Mouse (Mus musculus): ENCODE measurements around the gene Fam71a. TPM values are rescaled to one million over a fixed set of nuclear protein-coding genes. Genes with fewer than 3 reads are reported as not detected.

Fam71a gene
- polyA plus RNA-seq, 2 experiments, result not detected

GRCm38 (mm10) chr1:191192751-191193150, 28.1 kb upstream of the Fam71a start:
- H3K36me3 ChIP-seq (ENCODE audit: control insufficient read depth, insufficient read depth, low read length), result no peaks in the 10 kb centered on the region
- ATAC-seq (ENCODE audit: low FRiP score, low read depth), result no peak
- no peak overlapping the region for H3K27ac ChIP-seq (replicated peaks; ENCODE audit: low read depth, low read length)
- no peak for TF ChIP-seq POLR2A (IDR thresholded peaks at IDR 0.05; ENCODE audit: borderline replicate concordance, extremely low read depth, insufficient read depth, insufficient read length)
- H3K4me2 ChIP-seq (replicated peaks; ENCODE audit: low read depth, low read length, severe bottlenecking), result no peak overlapping the region
- 83% methylated on average over 6 of the region's 6 CpGs for WGBS
- DNase-seq (ENCODE audit: low spot score), result no peak
- H3K9ac ChIP-seq (ENCODE audit: low read depth, low read length, severe bottlenecking), result no peak overlapping the region
- no peak overlapping the region for H3K4me3 ChIP-seq (replicated peaks; ENCODE audit: low read length)
- no peaks in the 10 kb centered on the region for H3K9me3 ChIP-seq (ENCODE audit: control insufficient read depth, low read length)
- no peaks in the 10 kb centered on the region for H3K4me1 ChIP-seq (ENCODE audit: control insufficient read depth, insufficient read depth, low read length)
- 0 out of 2 replicates have a peak, but pooled peaks cover 5% of the 10 kb centered on the region for H3K27me3 ChIP-seq (ENCODE audit: control insufficient read depth, insufficient read depth, low read length)

GRCm38 (mm10) chr1:191192213-191192612, 27.6 kb upstream of the Fam71a start:
- Histone ChIP-seq H3K36me3 (ENCODE audit: control insufficient read depth, insufficient read depth, low read length) (no peaks in the 10 kb centered on the region), H3K9me3 (ENCODE audit: control insufficient read depth, low read length) (no peaks in the 10 kb centered on the region), H3K9ac (ENCODE audit: low read depth, low read length, severe bottlenecking) (no peak overlapping the region), H3K4me2 (replicated peaks; ENCODE audit: low read depth, low read length, severe bottlenecking) (no peak overlapping the region), H3K27ac (replicated peaks; ENCODE audit: low read depth, low read length) (no peak overlapping the region), H3K27me3 (ENCODE audit: control insufficient read depth, insufficient read depth, low read length) (peaks cover 8% of the 10 kb centered on the region), H3K4me1 (ENCODE audit: control insufficient read depth, insufficient read depth, low read length) (no peaks in the 10 kb centered on the region), H3K4me3 (replicated peaks; ENCODE audit: low read length) (no peak overlapping the region)
- WGBS, result 50% methylated on average over 6 of the region's 6 CpGs
- DNase-seq (ENCODE audit: low spot score) (peak; percentile 38), ATAC-seq (ENCODE audit: low FRiP score, low read depth) (no peak)
- TF ChIP-seq POLR2A (IDR thresholded peaks at IDR 0.05; ENCODE audit: borderline replicate concordance, extremely low read depth, insufficient read depth, insufficient read length), result no peak

- DNase-seq (ENCODE audit: low spot score) (no peak), ATAC-seq (ENCODE audit: low FRiP score, low read depth) (no peak)
- peaks cover 31% of the 10 kb centered on the region for H3K27me3 ChIP-seq (ENCODE audit: control insufficient read depth, insufficient read depth, low read length)
- H3K4me1 ChIP-seq (ENCODE audit: control insufficient read depth, insufficient read depth, low read length), result peaks cover 13% of the 10 kb centered on the region
- TF ChIP-seq POLR2A (IDR thresholded peaks at IDR 0.05; ENCODE audit: borderline replicate concordance, extremely low read depth, insufficient read depth, insufficient read length), result no peak
- no peak overlapping the region for H3K9ac ChIP-seq (ENCODE audit: low read depth, low read length, severe bottlenecking)
- no peaks in the 10 kb centered on the region for H3K36me3 ChIP-seq (ENCODE audit: control insufficient read depth, insufficient read depth, low read length)
- whole genome bisulfite sequencing, result 38% methylated on average over 6 of the region's 6 CpGs
- no peak overlapping the region for H3K4me3 ChIP-seq (replicated peaks; ENCODE audit: low read length)
- no peak overlapping the region for H3K27ac ChIP-seq (replicated peaks; ENCODE audit: low read depth, low read length)
- H3K4me2 ChIP-seq (replicated peaks; ENCODE audit: low read depth, low read length, severe bottlenecking), result no peak overlapping the region
- no peaks in the 10 kb centered on the region for H3K9me3 ChIP-seq (ENCODE audit: control insufficient read depth, low read length)
Measured at GRCm38 (mm10) chr1:191189671-191190372, 25.2 kb upstream of the Fam71a start.

- H3K36me3 ChIP-seq (ENCODE audit: control insufficient read depth, insufficient read depth, low read length), result no peaks in the 10 kb centered on the region
- peaks cover 46% of the 10 kb centered on the region for H3K27me3 ChIP-seq (ENCODE audit: control insufficient read depth, insufficient read depth, low read length)
- DNase-seq (ENCODE audit: low spot score) (peak; percentile 26), ATAC-seq (ENCODE audit: low FRiP score, low read depth) (no peak)
- TF ChIP-seq POLR2A (IDR thresholded peaks at IDR 0.05; ENCODE audit: borderline replicate concordance, extremely low read depth, insufficient read depth, insufficient read length), result no peak
- 6% methylated on average over 7 of the region's 7 CpGs for WGBS
- no peak overlapping the region for H3K4me3 ChIP-seq (replicated peaks; ENCODE audit: low read length)
- H3K9ac ChIP-seq (ENCODE audit: low read depth, low read length, severe bottlenecking), result no peak overlapping the region
- no peak overlapping the region for H3K27ac ChIP-seq (replicated peaks; ENCODE audit: low read depth, low read length)
- H3K9me3 ChIP-seq (ENCODE audit: control insufficient read depth, low read length), result no peaks in the 10 kb centered on the region
- peaks cover 19% of the 10 kb centered on the region for H3K4me1 ChIP-seq (ENCODE audit: control insufficient read depth, insufficient read depth, low read length)
- peak overlapping the region; percentile 100; the same call in 1 of the 2 replicates for H3K4me2 ChIP-seq (replicated peaks; ENCODE audit: low read depth, low read length, severe bottlenecking)
Measured at GRCm38 (mm10) chr1:191186386-191186770, 21.8 kb upstream of the Fam71a start.

GRCm38 (mm10) chr1:191185761-191186385, 21.3 kb upstream of the Fam71a start:
- H3K27me3 ChIP-seq (ENCODE audit: control insufficient read depth, insufficient read depth, low read length), result peaks cover 46% of the 10 kb centered on the region
- WGBS, result under 1% methylated on average over 16 of the region's 16 CpGs
- 0 out of 2 replicates have a peak overlapping the region, but pooled peaks have one; percentile 1 for H3K9ac ChIP-seq (ENCODE audit: low read depth, low read length, severe bottlenecking)
- H3K4me1 ChIP-seq (ENCODE audit: control insufficient read depth, insufficient read depth, low read length), result peaks cover 19% of the 10 kb centered on the region
- no peak for ATAC-seq (ENCODE audit: low FRiP score, low read depth)
- no peak for TF ChIP-seq POLR2A (IDR thresholded peaks at IDR 0.05; ENCODE audit: borderline replicate concordance, extremely low read depth, insufficient read depth, insufficient read length)
- peak overlapping the region; percentile 59 for H3K4me3 ChIP-seq (replicated peaks; ENCODE audit: low read length)
- no peak overlapping the region for H3K27ac ChIP-seq (replicated peaks; ENCODE audit: low read depth, low read length)
- no peaks in the 10 kb centered on the region for H3K36me3 ChIP-seq (ENCODE audit: control insufficient read depth, insufficient read depth, low read length)
- no peaks in the 10 kb centered on the region for H3K9me3 ChIP-seq (ENCODE audit: control insufficient read depth, low read length)
- DNase-seq (ENCODE audit: low spot score), result no peak
- H3K4me2 ChIP-seq (replicated peaks; ENCODE audit: low read depth, low read length, severe bottlenecking), result peak overlapping the region; percentile 100
